Mouse (Mus musculus): ENCODE results near the gene Elf2.

- no peak for TF ChIP-seq CTCF (IDR thresholded peaks at IDR 0.05; ENCODE audit: low read depth, low read length)
- TF ChIP-seq GATA1 (IDR thresholded peaks at IDR 0.05; ENCODE audit: borderline replicate concordance, low read length), result no peak
- TF ChIP-seq TAL1 (conservative IDR thresholded peaks at IDR 0.05; ENCODE audit: low read depth, low read length), result no peak
Measured at GRCm38 (mm10) chr3:51305961-51306360, 34.5 kb downstream of the Elf2 start.

Data from G1E (cell line).